Mouse (Mus musculus) liver, embryonic 12.5 days (tissue): ENCODE data around the gene Cysrt1. TPM values are rescaled to one million over a fixed set of nuclear protein-coding genes. Genes with fewer than 3 reads are reported as not detected.

ENCODE experiments used
- ATAC-seq: fragments of 200-750 bp; cut with Nextera tagmentation; 2 replicates; pipeline ENCODE4 v1.8.0; 2017; ENCODE audit warnings: moderate number of reproducible peaks, mild to moderate bottlenecking, moderate library complexity
- H3K27ac ChIP-seq: fragments of 300-500 bp; sonication (generic); 2 replicates; pipeline ENCODE4 v1.5.1; 2016; ENCODE audit warnings: mild to moderate bottlenecking
- H3K27me3 ChIP-seq: fragments of 300-500 bp; sonication (generic); replicated peaks from 2 replicates; pipeline ENCODE4 v1.6.1; 2016; ENCODE audit warnings: mild to moderate bottlenecking, moderate library complexity
- H3K36me3 ChIP-seq: fragments of 300-500 bp; sonication (generic); 2 replicates; pipeline ENCODE4 v1.6.1; 2016; ENCODE audit warnings: mild to moderate bottlenecking, moderate library complexity
- H3K4me1 ChIP-seq: fragments of 300-500 bp; sonication (generic); 2 replicates; pipeline ENCODE4 v1.6.1; 2016
- H3K4me2 ChIP-seq: fragments of 300-500 bp; sonication (generic); 2 replicates; pipeline ENCODE4 v1.6.1; 2016; ENCODE audit warnings: mild to moderate bottlenecking, moderate library complexity
- H3K4me3 ChIP-seq: fragments of 300-500 bp; sonication (generic); 2 replicates; pipeline ENCODE4 v1.5.1; 2016; ENCODE audit warnings: mild to moderate bottlenecking, moderate library complexity
- H3K9ac ChIP-seq: fragments of 300-500 bp; sonication (generic); 2 replicates; pipeline ENCODE4 v1.6.1; 2016; ENCODE audit warnings: mild to moderate bottlenecking, moderate library complexity
- H3K9me3 ChIP-seq: fragments of 300-500 bp; sonication (generic); replicated peaks from 2 replicates; pipeline ENCODE4 v1.6.1; 2016; ENCODE audit warnings: mild to moderate bottlenecking, moderate library complexity
- WGBS: fragments of 180-500 bp; shearing (Covaris S2); methylation state at CpG from one replicate; pipeline ENCODE4 v1.1.7; 2016; ENCODE audit not compliant: insufficient replicate concordance; 5-methylcytosine and 5-hydroxymethylcytosine counted together
- polyA plus RNA-seq: library from polyadenylated mRNA; unstranded; fragments of >200 nt; fragmentation: Nextera tagmentation; extraction: Ambion mirVana; gene quantifications from 2 replicates; pipeline ENCODE4 v1.2.1, GENCODE M21; 2016

The Cysrt1 gene
- polyA plus RNA-seq, 1 experiment from 2014 or later: not detected

DNA sequence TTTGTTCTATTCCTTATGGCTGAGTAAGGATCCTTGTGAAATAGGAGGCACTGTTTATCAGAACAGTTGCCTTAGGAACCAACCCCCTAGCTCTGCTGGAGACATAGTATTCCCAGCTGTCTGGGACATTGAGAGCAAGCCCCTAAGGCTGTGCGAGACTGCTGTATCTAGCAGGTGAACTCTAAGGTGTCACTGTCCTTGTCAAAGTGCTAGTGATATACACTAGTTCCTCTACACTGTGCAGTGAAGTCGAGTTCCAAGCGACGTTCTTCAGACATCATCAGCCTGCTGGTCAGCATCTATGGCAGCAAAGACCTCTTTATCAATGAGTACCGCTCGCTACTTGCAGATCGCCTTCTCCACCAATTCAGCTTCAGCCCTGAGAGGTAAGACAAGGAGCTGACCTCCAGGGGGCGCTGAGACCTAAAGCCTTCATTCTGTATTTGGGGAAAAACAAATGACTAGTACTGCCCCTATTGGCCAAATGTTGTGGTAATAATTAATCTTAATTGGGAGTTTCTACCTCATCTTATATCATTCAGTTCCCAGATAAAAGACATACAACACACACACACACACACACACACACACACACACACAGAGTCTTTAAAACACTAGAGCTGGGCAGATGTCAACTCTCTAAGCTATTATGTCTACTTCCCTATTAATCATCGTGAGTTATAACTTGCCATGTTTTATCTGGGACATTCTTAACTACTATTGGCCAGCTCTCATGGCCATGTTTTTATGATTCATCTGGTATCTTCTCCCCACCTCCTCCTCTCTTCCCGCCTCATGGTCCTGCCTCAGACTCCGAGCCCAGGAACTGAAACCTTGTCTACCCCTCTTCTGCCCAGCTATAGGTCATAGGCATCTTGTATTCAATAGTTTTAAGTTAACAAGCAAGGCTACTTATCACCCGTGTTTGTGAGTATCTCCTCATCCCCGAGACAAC, 37.0 kb upstream of the Cysrt1 start:
- Histone ChIP-seq H3K4me1 (no peaks in the 10 kb centered on the region), H3K27me3 (no peaks in the 10 kb centered on the region), H3K27ac (no peak overlapping the region), H3K4me3 (no peak overlapping the region), H3K36me3 (peaks cover 99% of the 10 kb centered on the region), H3K4me2 (no peak overlapping the region), H3K9ac (no peak overlapping the region), H3K9me3 (no peaks in the 10 kb centered on the region)
- peak; percentile 46; the same call in 1 of the 2 replicates for ATAC-seq
- WGBS: 57% methylated on average over 13 of the region's 13 CpGs

DNA sequence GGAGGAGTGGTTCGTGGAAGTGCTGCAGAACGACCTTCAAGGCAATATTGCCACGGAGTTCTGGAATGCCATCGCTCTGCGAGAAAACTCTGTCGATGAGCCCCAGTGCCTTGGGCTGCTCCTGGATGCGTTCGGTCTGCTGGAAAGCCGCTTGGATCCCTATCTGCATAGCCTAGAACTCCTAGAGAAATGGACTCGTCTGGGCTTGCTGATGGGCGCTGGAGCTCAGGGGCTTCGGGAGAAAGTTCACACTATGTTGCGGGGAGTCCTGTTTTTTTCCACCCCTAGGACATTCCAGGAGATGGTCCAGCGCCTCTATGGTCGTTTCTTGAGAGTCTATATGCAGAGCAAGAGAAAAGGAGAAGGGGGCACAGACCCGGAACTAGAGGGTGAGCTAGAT, 30.8 kb upstream of the Cysrt1 start:
- Histone ChIP-seq H3K27ac (peak overlapping the region; percentile 94), H3K36me3 (peaks cover 80% of the 10 kb centered on the region), H3K9me3 (no peaks in the 10 kb centered on the region), H3K4me2 (peak overlapping the region; percentile 96), H3K9ac (peak overlapping the region; percentile 92), H3K4me1 (peaks cover 37% of the 10 kb centered on the region), H3K27me3 (no peaks in the 10 kb centered on the region), H3K4me3 (peak overlapping the region; percentile 92)
- whole genome bisulfite sequencing: 28% methylated on average over 16 of the region's 16 CpGs
- ATAC-seq: no peak

GRCm38 (mm10) chr2:25272515-25272914, 30.3 kb upstream of the Cysrt1 start:
- peak; percentile 58 for ATAC-seq
- H3K36me3 ChIP-seq: peaks cover 77% of the 10 kb centered on the region
- under 1% methylated on average over 29 of the region's 29 CpGs for WGBS
- peaks cover 42% of the 10 kb centered on the region for H3K4me1 ChIP-seq
- H3K9me3 ChIP-seq: no peaks in the 10 kb centered on the region
- H3K9ac ChIP-seq: peak overlapping the region; percentile 92
- H3K27ac ChIP-seq: peak overlapping the region; percentile 94
- peak overlapping the region; percentile 96 for H3K4me2 ChIP-seq
- peak overlapping the region; percentile 92 for H3K4me3 ChIP-seq
- H3K27me3 ChIP-seq: no peaks in the 10 kb centered on the region

DNA sequence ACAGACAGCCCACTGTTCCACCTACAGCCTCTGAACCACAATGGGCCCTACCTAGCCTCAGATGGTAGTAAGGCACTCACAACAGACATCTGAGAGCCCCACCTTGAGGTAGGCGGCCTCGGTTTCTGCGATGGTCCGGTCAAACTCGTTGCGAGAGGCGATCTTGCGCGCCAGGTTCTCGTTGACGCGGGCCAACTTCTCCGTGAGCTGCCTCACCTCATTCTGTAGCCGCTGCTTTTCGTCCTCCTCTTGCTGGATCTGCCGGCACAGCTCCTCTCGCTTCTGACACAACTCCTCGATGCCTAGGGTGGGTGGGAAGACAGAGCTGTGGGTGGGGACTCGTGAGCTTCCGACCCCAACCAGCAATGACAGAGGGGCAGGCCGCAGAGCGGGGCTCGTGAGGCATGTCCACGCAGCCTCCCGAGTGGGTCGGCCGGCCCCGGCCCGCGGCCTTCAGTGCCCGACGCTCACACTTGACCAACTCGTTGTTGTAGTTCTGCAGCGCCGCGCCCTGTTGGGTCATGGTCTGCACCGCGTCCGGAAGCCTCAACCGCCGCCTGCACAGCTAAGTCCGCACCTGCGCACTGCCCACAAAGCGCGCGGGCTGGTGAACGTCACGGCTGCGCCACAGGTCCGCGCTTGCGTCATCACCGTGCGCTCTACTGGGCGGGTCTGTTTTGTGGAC, 29.7 kb upstream of the Cysrt1 start, which contains the start of the genes Ssna1 and Anapc2:
Gene Ssna1 (minus strand): TSS at position 612 of the 685 bp plus-strand sequence.
Gene Anapc2 (plus strand): TSS at position 652 of the 685 bp plus-strand sequence.
- Histone ChIP-seq H3K27me3 (no peaks in the 10 kb centered on the region), H3K9ac (peak within 1 kb of the TSS; percentile 92), H3K9me3 (no peaks in the 10 kb centered on the region), H3K4me1 (peaks cover 47% of the 10 kb centered on the region), H3K4me2 (peak within 1 kb of the TSS; percentile 96), H3K36me3 (peaks cover 71% of the 10 kb centered on the region), H3K4me3 (peak within 1 kb of the TSS; percentile 92), H3K27ac (peak within 1 kb of the TSS; percentile 94)
- under 1% methylated on average over 55 of the region's 55 CpGs for WGBS
- ATAC-seq: peak; percentile 92

DNA sequence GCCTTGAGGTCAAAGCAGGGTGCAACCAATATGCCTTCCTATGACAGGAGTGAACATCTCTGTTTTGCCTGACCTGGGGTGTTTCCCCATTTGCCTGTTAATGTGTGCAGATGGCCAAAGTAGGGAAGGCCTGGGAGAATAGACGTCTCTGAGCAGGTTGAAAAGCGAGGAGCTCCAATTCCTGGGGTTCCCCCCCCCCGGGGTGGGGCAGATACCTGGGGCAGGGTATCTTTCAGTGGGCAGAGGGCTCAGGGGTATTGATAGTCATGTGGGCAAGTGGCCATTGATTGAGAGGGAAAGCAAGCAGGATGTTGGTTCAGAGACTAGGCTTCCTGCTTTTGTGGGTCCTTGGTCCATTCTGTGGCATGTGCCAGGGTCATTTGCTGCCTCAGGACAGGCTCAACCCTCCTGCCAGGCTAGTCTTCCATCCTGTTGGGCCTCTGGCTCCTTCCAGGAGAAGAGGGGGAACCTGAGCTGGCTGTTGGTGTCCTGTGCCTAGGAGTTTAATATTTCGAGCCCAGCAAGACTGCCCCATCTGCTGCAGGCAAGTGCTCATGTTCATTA, 25.6 kb upstream of the Cysrt1 start:
- H3K4me3 ChIP-seq: no peak overlapping the region
- no peak overlapping the region for H3K4me2 ChIP-seq
- H3K9ac ChIP-seq: no peak overlapping the region
- H3K36me3 ChIP-seq: peaks cover 33% of the 10 kb centered on the region
- no peak for ATAC-seq
- peaks cover 11% of the 10 kb centered on the region for H3K27me3 ChIP-seq
- H3K27ac ChIP-seq: peak overlapping the region; percentile 64; the same call in 1 of the 2 replicates
- 71% methylated on average over 4 of the region's 4 CpGs for WGBS
- H3K4me1 ChIP-seq: peaks cover 78% of the 10 kb centered on the region
- H3K9me3 ChIP-seq: no peaks in the 10 kb centered on the region

DNA sequence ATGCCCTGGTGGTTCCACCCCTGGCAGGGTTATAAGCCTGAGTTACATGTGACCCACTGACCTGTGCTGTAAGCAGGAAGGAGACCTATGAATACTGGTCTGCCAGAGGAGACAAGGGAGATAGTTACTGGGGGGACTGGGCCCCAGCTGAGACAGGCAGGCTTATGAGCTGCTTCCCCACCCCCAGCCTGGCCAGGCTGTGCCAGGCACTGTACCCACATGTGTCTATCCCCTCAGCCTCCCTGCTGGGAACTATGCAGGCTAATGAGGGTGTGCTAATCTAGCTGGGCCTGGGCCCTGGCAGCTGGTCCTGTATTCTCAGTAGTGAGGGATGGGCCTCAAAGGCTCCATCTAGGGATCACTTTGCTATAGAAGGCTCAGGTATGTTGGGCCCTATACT, 25.0 kb upstream of the Cysrt1 start:
- H3K9me3 ChIP-seq: no peaks in the 10 kb centered on the region
- H3K9ac ChIP-seq: peak overlapping the region; percentile 52
- H3K36me3 ChIP-seq: peaks cover 33% of the 10 kb centered on the region
- peak overlapping the region; percentile 100 for H3K4me2 ChIP-seq
- H3K4me3 ChIP-seq: no peak overlapping the region
- H3K27me3 ChIP-seq: peaks cover 11% of the 10 kb centered on the region
- peaks cover 77% of the 10 kb centered on the region for H3K4me1 ChIP-seq
- ATAC-seq: no peak
- peak overlapping the region; percentile 64 for H3K27ac ChIP-seq

- Histone ChIP-seq H3K27ac (peak overlapping the region; percentile 64), H3K4me1 (peaks cover 81% of the 10 kb centered on the region), H3K9me3 (no peaks in the 10 kb centered on the region), H3K27me3 (peaks cover 11% of the 10 kb centered on the region), H3K4me2 (peak overlapping the region; percentile 100), H3K36me3 (peaks cover 33% of the 10 kb centered on the region), H3K9ac (peak overlapping the region; percentile 52), H3K4me3 (peak overlapping the region; percentile 20; the same call in 1 of the 2 replicates)
- no peak for ATAC-seq
- 52% methylated on average over 2 of the region's 2 CpGs for WGBS
Measured at GRCm38 (mm10) chr2:25266720-25267119, 24.5 kb upstream of the Cysrt1 start.

DNA sequence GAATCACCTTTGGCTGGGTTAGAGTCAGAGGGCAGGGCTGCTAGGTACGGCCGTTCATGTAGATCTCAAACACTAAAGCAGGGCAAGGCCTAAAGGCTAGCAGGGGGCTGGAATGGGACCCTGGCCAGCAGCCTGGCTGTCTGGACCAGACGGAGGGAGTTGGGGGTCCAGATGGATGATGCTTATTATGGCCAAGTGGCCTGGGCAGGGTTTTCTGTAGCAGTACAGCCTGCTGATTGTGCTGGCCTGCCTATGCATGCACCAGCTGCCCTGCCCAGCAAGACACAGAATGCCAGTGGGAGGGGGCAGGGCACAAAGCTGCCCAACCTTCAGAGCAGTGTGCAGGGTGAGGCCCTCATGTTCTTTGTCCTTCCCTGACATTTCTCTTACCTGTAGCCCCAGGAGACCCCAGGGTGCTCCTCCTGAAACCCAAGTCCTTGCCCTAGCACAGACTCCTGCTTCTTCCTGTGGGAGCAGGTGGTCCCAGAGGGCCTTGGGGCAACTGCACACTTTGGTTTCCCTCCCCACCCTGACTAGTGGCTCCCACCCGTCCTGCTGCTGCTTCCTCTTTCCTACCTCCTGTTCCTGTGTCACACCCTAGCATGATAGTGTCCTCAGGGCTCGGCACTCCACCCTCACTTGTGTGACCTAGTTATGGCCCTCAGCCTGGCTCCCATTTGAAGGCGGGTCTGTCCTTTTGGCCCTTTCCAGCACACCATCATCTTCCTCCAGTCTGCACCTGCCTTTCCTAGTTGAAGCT, 23.8 kb upstream of the Cysrt1 start:
- ATAC-seq: no peak
- Histone ChIP-seq H3K4me1 (peaks cover 80% of the 10 kb centered on the region), H3K4me3 (peak overlapping the region; percentile 20), H3K36me3 (peaks cover 31% of the 10 kb centered on the region), H3K9ac (peak overlapping the region; percentile 52), H3K9me3 (no peaks in the 10 kb centered on the region), H3K4me2 (peak overlapping the region; percentile 100), H3K27me3 (peaks cover 11% of the 10 kb centered on the region), H3K27ac (peak overlapping the region; percentile 64)
- 38% methylated on average over 6 of the region's 6 CpGs for WGBS

GRCm38 (mm10) chr2:25264851-25265250, 22.6 kb upstream of the Cysrt1 start:
- Histone ChIP-seq H3K36me3 (peaks cover 19% of the 10 kb centered on the region), H3K4me3 (no peak overlapping the region), H3K27me3 (peaks cover 11% of the 10 kb centered on the region), H3K27ac (no peak overlapping the region), H3K9ac (peak overlapping the region; percentile 27; the same call in 1 of the 2 replicates), H3K4me2 (peak overlapping the region; percentile 100), H3K9me3 (no peaks in the 10 kb centered on the region), H3K4me1 (peaks cover 68% of the 10 kb centered on the region)
- ATAC-seq: no peak
- 67% methylated on average over 3 of the region's 3 CpGs for WGBS

GRCm38 (mm10) chr2:25264286-25264660, 22.0 kb upstream of the Cysrt1 start:
- WGBS: 68% methylated on average over 5 of the region's 5 CpGs
- Histone ChIP-seq H3K4me3 (peak overlapping the region; percentile 84), H3K4me2 (peak overlapping the region; percentile 100), H3K9ac (peak overlapping the region; percentile 86; the same call in 1 of the 2 replicates), H3K27ac (no peak overlapping the region), H3K36me3 (peaks cover 13% of the 10 kb centered on the region), H3K9me3 (no peaks in the 10 kb centered on the region), H3K27me3 (peaks cover 11% of the 10 kb centered on the region), H3K4me1 (peaks cover 68% of the 10 kb centered on the region)
- ATAC-seq: no peak

DNA sequence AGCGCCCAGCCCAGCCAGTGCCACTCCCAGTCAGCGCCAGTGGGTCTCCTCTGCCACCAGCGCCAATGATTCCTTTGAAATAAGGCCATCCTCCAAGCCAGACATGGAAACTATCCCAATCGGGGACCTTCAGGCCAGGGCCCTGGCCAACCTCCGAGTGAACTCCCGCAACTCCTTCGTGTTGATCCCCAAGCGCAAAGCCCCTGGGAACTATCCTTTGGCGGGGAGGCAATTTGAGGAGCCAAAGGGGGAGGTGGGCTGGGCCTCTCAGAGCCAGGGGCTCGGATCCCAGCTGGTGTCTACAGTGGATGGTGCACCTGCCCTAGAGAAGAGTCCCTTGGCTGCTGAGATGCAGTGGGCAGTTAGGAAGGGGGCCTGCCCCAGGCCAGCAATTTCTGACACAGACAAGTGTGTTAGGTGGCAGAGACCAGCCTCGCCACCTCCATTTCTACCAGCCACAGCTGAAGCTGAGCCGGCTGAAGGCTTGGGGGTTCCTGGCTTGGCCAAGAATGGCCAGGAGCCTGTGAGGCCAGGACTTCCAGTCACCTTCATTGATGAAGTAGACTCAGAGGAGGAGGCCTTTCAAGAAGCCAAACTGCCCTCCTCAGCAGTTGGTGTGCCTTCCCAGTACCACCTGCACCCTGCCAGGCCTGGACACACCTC, 21.5 kb upstream of the Cysrt1 start:
- no peak for ATAC-seq
- Histone ChIP-seq H3K36me3 (peaks cover 8% of the 10 kb centered on the region), H3K4me1 (peaks cover 68% of the 10 kb centered on the region), H3K9me3 (no peaks in the 10 kb centered on the region), H3K27ac (peak overlapping the region; percentile 77; the same call in 1 of the 2 replicates), H3K9ac (peak overlapping the region; percentile 86), H3K4me2 (peak overlapping the region; percentile 100), H3K27me3 (peaks cover 11% of the 10 kb centered on the region), H3K4me3 (peak overlapping the region; percentile 84)
- 29% methylated on average over 12 of the region's 12 CpGs for WGBS
